Mouse (Mus musculus): ENCODE data around the gene Acap2. TPM values are rescaled to one million over a fixed set of nuclear protein-coding genes. Genes with fewer than 3 reads are reported as not detected.
A peak's percentile ranks its signal among the peaks of the same experiment; 100 is the strongest.

The Acap2 gene
- polyA plus RNA-seq, 1 experiment from 2014 or later, result 17.7 TPM

DNA sequence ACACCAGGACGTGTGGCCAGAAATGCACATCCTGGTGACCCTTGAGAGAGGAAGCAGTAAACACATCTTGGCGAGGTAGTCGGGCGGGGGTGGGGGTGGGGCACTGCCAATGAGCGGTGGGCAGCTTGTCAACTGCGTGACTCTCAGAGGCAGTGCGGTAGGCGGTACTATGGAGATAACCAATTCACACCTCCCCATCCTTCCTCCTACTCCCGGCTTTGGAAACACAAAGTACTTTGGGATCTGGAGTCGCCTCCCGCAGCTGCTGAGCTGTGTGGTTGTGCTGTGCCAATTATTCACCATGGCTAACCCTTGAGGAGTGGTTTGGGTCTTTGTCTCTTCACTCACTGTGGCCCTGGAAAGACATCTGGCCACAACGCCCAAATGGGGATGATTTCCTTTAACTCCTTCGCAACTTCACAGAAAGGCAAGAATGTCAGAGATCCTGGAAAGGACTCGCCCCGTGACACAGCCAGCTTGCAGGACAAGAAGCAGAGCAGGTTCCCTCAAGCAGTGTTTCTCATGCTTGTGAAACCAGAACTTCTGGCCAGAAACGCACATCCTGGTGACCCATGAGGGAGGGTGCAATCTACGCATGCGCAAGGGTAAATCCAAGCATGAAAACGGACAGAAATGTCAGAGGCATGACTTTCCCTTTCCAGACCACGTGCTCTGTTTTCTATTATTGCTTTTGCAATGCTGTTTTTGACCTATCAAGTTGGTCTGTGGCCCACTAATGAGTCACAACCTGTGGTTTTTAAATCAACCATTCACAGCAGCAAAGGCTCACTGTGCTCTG, 32.7 kb upstream of the Acap2 start:
- Histone ChIP-seq H3K4me1 (peaks cover 23% of the 10 kb centered on the region), H3K9me3 (replicated peaks) (no peaks in the 10 kb centered on the region), H3K4me3 (replicated peaks) (peak overlapping the region; percentile 20), H3K9ac (no peak overlapping the region), H3K27ac (no peak overlapping the region), H3K4me2 (peak overlapping the region; percentile 58), H3K27me3 (no peaks in the 10 kb centered on the region), H3K36me3 (no peaks in the 10 kb centered on the region)
- WGBS, result 12% methylated on average over 20 of the region's 20 CpGs
- 0 out of 2 replicates have a peak, but pooled peaks have one; percentile 34 for ATAC-seq (replicated peaks; ENCODE audit: low FRiP score)

- 9% methylated on average over 4 of the region's 4 CpGs for WGBS
- Histone ChIP-seq H3K4me1 (peaks cover 23% of the 10 kb centered on the region), H3K9me3 (replicated peaks) (no peaks in the 10 kb centered on the region), H3K27ac (no peak overlapping the region), H3K36me3 (no peaks in the 10 kb centered on the region), H3K9ac (no peak overlapping the region), H3K4me3 (replicated peaks) (no peak overlapping the region), H3K27me3 (no peaks in the 10 kb centered on the region), H3K4me2 (peak overlapping the region; percentile 58)
- ATAC-seq (replicated peaks; ENCODE audit: low FRiP score), result 0 out of 2 replicates have a peak, but pooled peaks have one; percentile 13
These were observed 32.1 kb upstream of the Acap2 start for GRCm38 (mm10) chr16:31233167-31233498.

GRCm38 (mm10) chr16:31232491-31233166, 31.6 kb upstream of the Acap2 start:
- no peak overlapping the region for H3K27ac ChIP-seq
- no peaks in the 10 kb centered on the region for H3K27me3 ChIP-seq
- no peak overlapping the region for H3K4me3 ChIP-seq (replicated peaks)
- WGBS, result 59% methylated on average over 5 of the region's 5 CpGs
- peaks cover 23% of the 10 kb centered on the region for H3K4me1 ChIP-seq
- H3K4me2 ChIP-seq, result no peak overlapping the region
- ATAC-seq (replicated peaks; ENCODE audit: low FRiP score), result no peak
- H3K9ac ChIP-seq, result no peak overlapping the region
- no peaks in the 10 kb centered on the region for H3K9me3 ChIP-seq (replicated peaks)
- H3K36me3 ChIP-seq, result no peaks in the 10 kb centered on the region

GRCm38 (mm10) chr16:31231591-31231990, 30.5 kb upstream of the Acap2 start:
- ATAC-seq (replicated peaks; ENCODE audit: low FRiP score), result no peak
- Histone ChIP-seq H3K4me1 (peaks cover 23% of the 10 kb centered on the region), H3K4me2 (no peak overlapping the region), H3K36me3 (no peaks in the 10 kb centered on the region), H3K9me3 (replicated peaks) (no peaks in the 10 kb centered on the region), H3K27me3 (no peaks in the 10 kb centered on the region), H3K9ac (no peak overlapping the region), H3K27ac (no peak overlapping the region), H3K4me3 (replicated peaks) (no peak overlapping the region)
- 56% methylated on average over 5 of the region's 5 CpGs for WGBS

- no peak for ATAC-seq (replicated peaks; ENCODE audit: low FRiP score)
- H3K4me2 ChIP-seq, result no peak overlapping the region
- no peak overlapping the region for H3K27ac ChIP-seq
- H3K4me1 ChIP-seq, result no peaks in the 10 kb centered on the region
- no peaks in the 10 kb centered on the region for H3K9me3 ChIP-seq (replicated peaks)
- WGBS, result 90% methylated on average over 1 of the region's 1 CpGs
- H3K4me3 ChIP-seq (replicated peaks), result no peak overlapping the region
- H3K9ac ChIP-seq, result no peak overlapping the region
- H3K27me3 ChIP-seq, result no peaks in the 10 kb centered on the region
- no peaks in the 10 kb centered on the region for H3K36me3 ChIP-seq
These were observed 26.7 kb upstream of the Acap2 start for GRCm38 (mm10) chr16:31227746-31228145.

GRCm38 (mm10) chr16:31215271-31215670, 14.2 kb upstream of the Acap2 start:
- no peak for ATAC-seq (replicated peaks; ENCODE audit: low FRiP score)
- WGBS, result 93% methylated on average over 4 of the region's 4 CpGs

DNA sequence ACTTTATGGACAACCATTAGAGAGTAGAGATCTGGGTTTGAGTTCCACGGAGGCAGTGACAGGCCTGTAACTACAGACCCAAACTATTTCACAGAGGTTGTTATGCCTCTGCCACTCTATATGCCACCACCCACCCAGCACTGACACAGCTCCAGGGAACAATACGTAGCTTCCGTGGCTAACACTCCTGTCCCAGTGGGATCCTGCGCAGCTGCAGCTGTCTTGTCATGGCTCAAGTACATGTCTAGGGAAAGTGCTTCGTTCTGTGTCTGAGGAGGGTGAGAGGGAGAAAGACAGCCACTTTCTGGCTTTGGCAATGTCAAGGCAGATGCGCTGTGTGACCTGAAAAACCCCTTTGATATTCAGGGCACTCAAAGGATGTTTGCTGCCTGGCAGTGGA, 12.4 kb upstream of the Acap2 start:
- Histone ChIP-seq H3K27me3 (no peaks in the 10 kb centered on the region), H3K9ac (no peak overlapping the region), H3K4me2 (no peak overlapping the region), H3K9me3 (replicated peaks) (no peaks in the 10 kb centered on the region; the same call in 1 of the 2 replicates), H3K36me3 (no peaks in the 10 kb centered on the region), H3K4me1 (peaks cover 3% of the 10 kb centered on the region; the same call in 1 of the 2 replicates), H3K4me3 (replicated peaks) (no peak overlapping the region), H3K27ac (no peak overlapping the region)
- WGBS, result 87% methylated on average over 6 of the region's 6 CpGs
- no peak for ATAC-seq (replicated peaks; ENCODE audit: low FRiP score)

More at GRCm38 (mm10) chr16:31215271-31215670, 14.2 kb upstream of the Acap2 start:
- Histone ChIP-seq H3K4me1 (no peaks in the 10 kb centered on the region), H3K9ac (no peak overlapping the region), H3K4me3 (replicated peaks) (no peak overlapping the region), H3K9me3 (replicated peaks) (no peaks in the 10 kb centered on the region; the same call in 1 of the 2 replicates), H3K27me3 (no peaks in the 10 kb centered on the region), H3K4me2 (no peak overlapping the region), H3K27ac (no peak overlapping the region), H3K36me3 (no peaks in the 10 kb centered on the region)

GRCm38 (mm10) chr16:31211503-31211902, 10.5 kb upstream of the Acap2 start:
- H3K4me2 ChIP-seq, result no peak overlapping the region
- H3K9me3 ChIP-seq (replicated peaks), result no peaks in the 10 kb centered on the region; the same call in 1 of the 2 replicates
- 78% methylated on average over 9 of the region's 9 CpGs for WGBS
- no peaks in the 10 kb centered on the region for H3K36me3 ChIP-seq
- H3K27me3 ChIP-seq, result no peaks in the 10 kb centered on the region
- H3K9ac ChIP-seq, result no peak overlapping the region
- H3K4me3 ChIP-seq (replicated peaks), result no peak overlapping the region
- peaks cover 8% of the 10 kb centered on the region; the same call in 1 of the 2 replicates for H3K4me1 ChIP-seq
- no peak for ATAC-seq (replicated peaks; ENCODE audit: low FRiP score)
- H3K27ac ChIP-seq, result no peak overlapping the region

DNA sequence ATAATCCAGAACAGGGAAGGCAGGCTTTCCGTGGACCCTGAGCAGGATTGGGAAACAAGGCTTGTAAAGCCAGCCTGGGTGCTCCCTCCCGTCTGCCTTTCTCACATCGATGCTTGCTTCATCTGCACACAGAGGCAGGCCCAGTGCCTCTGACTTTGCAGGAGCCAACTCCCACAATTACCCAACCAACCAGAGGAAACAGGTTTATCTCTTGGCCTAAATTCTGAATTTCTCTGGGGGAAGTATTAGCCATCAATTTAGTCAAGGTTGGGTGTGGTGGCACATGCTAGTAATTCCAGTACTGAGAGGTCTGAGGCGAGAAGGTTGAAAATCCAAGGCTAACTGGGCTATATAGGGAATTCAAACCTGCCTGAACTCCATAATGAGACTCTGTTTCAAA, 9.4 kb upstream of the Acap2 start:
- no peaks in the 10 kb centered on the region for H3K9me3 ChIP-seq (replicated peaks)
- ATAC-seq (replicated peaks; ENCODE audit: low FRiP score), result no peak
- H3K36me3 ChIP-seq, result no peaks in the 10 kb centered on the region
- peaks cover 8% of the 10 kb centered on the region; the same call in 1 of the 2 replicates for H3K4me1 ChIP-seq
- H3K9ac ChIP-seq, result no peak overlapping the region
- 58% methylated on average over 4 of the region's 4 CpGs for WGBS
- H3K4me2 ChIP-seq, result no peak overlapping the region
- H3K27me3 ChIP-seq, result no peaks in the 10 kb centered on the region
- H3K4me3 ChIP-seq (replicated peaks), result no peak overlapping the region
- no peak overlapping the region for H3K27ac ChIP-seq

GRCm38 (mm10) chr16:31209911-31210310, 8.9 kb upstream of the Acap2 start:
- no peak overlapping the region for H3K4me3 ChIP-seq (replicated peaks)
- no peaks in the 10 kb centered on the region for H3K36me3 ChIP-seq
- no peak overlapping the region for H3K9ac ChIP-seq
- peaks cover 8% of the 10 kb centered on the region; the same call in 1 of the 2 replicates for H3K4me1 ChIP-seq
- WGBS, result 44% methylated on average over 5 of the region's 5 CpGs
- no peaks in the 10 kb centered on the region for H3K9me3 ChIP-seq (replicated peaks)
- H3K4me2 ChIP-seq, result no peak overlapping the region
- no peaks in the 10 kb centered on the region for H3K27me3 ChIP-seq
- no peak overlapping the region for H3K27ac ChIP-seq
- no peak for ATAC-seq (replicated peaks; ENCODE audit: low FRiP score)

- no peaks in the 10 kb centered on the region for H3K9me3 ChIP-seq (replicated peaks)
- 86% methylated on average over 7 of the region's 7 CpGs for WGBS
- no peak overlapping the region for H3K4me3 ChIP-seq (replicated peaks)
- H3K9ac ChIP-seq, result no peak overlapping the region
- H3K4me1 ChIP-seq, result peaks cover 10% of the 10 kb centered on the region; the same call in 1 of the 2 replicates
- no peak for ATAC-seq (replicated peaks; ENCODE audit: low FRiP score)
- no peak overlapping the region for H3K27ac ChIP-seq
- no peaks in the 10 kb centered on the region for H3K27me3 ChIP-seq
- no peaks in the 10 kb centered on the region for H3K36me3 ChIP-seq
- no peak overlapping the region for H3K4me2 ChIP-seq
These were observed 4.7 kb upstream of the Acap2 start for GRCm38 (mm10) chr16:31205726-31206125.

DNA sequence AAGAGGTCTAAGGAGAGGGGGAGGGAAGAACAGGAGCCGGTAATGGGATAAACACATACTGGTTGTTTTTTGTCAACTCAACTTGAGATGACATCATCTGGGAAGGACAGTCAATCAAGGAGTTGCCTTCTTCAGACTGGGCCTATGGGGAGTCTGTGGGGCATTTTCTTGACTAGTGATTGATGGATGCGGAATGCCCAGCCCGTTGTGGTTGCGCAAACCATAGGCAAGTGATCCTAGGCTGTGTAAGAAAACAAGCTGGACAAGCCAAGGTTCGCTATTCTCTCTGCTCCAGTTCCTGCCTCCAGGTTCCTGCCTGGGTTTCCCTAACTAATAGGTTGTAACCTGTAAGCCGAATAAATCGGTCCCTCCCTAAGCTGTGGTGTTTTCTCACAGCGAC, 4.1 kb upstream of the Acap2 start:
- Histone ChIP-seq H3K27ac (no peak overlapping the region), H3K4me2 (no peak overlapping the region), H3K9me3 (replicated peaks) (no peaks in the 10 kb centered on the region), H3K36me3 (no peaks in the 10 kb centered on the region), H3K4me3 (replicated peaks) (no peak overlapping the region), H3K9ac (no peak overlapping the region), H3K4me1 (peaks cover 10% of the 10 kb centered on the region; the same call in 1 of the 2 replicates), H3K27me3 (no peaks in the 10 kb centered on the region)
- WGBS, result 93% methylated on average over 8 of the region's 8 CpGs
- ATAC-seq (replicated peaks; ENCODE audit: low FRiP score), result no peak
